Mouse (Mus musculus) bone marrow, adult 2 months (tissue): ENCODE measurements around the gene Gm49403.

ENCODE experiments used
- CTCF ChIP-seq: fragments of 200-500 bp; IDR thresholded peaks from 2 replicates; pipeline ENCODE4 v1.5.1; 2011; ENCODE audit warnings: low read length, control low read depth; ENCODE audit not compliant: control insufficient read depth, insufficient read depth
- POLR2A ChIP-seq: fragments of 200-500 bp; IDR thresholded peaks from 2 replicates; pipeline ENCODE4 v1.6.1; 2011; ENCODE audit warnings: low read depth, mild to moderate bottlenecking, control low read depth, low read length, borderline replicate concordance; ENCODE audit not compliant: control insufficient read depth

GRCm38 (mm10) chr19:8852236-8852928 is 31.3 kb upstream of the Gm49403 start:
- no peak for TF ChIP-seq CTCF
- no peak for TF ChIP-seq POLR2A
